Mouse (Mus musculus): ENCODE results near the gene Tsfm. TPM values are rescaled to one million over a fixed set of nuclear protein-coding genes. Genes with fewer than 3 reads are reported as not detected.
"Not testable (repeated sequence)": the region's sequence is repeated elsewhere in the genome, so short reads cannot be mapped to it uniquely, and the experiment has no call there.

The Tsfm gene
- 10 to 100 TPM; 66.1 to 67.4 TPM for total RNA-seq (2021)

DNA sequence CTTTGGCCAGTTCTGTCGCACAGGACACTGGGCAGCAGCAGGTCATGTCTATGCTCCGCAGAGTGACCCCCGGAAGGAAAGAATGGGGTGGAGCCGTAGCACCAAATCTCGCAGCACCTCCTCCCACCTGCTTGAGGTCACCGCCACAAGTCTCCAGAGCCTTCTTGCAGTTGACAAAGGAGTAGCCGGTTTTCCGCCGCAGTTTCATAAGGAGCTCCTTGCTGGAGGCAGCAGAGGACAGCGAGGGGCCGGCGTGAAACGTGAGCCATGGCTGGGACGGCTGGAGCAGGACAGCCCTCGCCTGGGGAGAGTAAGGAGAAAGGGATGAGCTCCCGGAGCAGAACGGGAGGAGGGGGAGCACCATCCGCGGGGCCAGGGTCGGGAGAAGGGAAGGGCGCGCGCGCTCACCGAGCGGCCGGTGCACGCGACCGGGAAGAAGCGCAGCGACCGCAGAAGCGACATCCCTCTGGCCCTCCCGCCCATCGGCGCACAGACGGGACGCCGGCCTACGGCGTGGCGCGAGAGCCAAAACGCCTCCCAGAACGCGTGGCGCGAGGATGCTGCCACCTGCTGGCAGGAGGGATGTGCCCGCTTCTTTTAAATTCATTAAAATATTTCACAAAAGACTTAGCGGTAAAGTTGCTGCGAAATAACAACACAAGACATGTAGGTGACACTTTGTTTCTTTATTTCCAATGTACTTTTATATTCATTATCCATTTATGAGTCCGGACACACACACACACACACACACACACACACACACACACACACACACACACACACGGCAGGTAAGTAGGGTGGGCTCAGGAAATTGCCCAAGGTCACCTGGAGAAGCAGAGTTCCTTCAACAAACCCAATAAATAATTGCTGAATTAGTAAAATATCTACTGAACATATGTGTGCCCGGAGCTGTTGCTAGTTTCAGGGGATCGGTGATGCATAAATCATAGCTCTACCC is at the start of gene Tsfm:
Tsfm (minus strand) TSS at position 505 of the 961 bp plus-strand sequence.
- intact Hi-C loops (cut with DNase I), result loop anchor here (1.0 to 2.0 kb wide), 2 partner anchors 40 to 111 kb away; no protein-coding TSS in a partner anchor
- peak; percentile 76 for DNase-seq (ENCODE audit: low spot score)

DNA sequence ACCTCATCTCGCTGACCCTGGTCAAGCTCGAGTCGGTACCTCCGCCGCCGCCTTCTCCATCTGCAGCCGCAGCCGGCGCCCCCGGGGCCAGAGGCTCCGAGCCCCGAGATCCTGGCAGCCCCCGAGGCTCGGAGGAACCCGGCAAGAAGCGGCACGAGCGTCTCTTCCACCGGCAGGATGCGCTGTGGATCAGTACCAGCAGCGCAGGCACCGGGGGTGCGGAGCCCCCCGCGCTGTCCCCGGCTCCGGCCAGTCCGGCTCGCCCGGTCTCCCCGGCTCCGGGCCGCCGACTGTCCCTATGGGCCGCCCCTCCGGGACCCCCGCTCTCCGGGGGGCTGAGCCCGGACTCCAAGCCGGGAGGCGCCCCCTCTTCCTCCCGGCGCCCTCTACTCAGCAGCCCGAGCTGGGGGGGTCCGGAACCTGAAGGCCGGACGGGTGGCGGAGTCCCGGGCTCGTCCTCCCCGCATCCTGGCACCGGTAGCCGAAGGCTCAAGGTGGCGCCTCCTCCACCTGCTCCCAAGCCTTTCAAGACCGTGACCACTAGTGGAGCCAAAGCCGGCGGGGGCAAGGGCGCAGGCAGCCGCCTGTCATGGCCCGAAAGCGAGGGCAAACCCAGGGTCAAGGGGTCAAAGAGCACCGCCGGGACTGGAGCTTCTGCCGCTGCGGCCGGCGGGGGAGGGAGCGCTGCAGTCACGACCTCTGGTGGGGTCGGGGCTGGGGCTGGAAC is 49.2 kb upstream of the Tsfm start:
- no peak for DNase-seq (ENCODE audit: low spot score)
- intact Hi-C loops (cut with DNase I), result no loop called here

DNA sequence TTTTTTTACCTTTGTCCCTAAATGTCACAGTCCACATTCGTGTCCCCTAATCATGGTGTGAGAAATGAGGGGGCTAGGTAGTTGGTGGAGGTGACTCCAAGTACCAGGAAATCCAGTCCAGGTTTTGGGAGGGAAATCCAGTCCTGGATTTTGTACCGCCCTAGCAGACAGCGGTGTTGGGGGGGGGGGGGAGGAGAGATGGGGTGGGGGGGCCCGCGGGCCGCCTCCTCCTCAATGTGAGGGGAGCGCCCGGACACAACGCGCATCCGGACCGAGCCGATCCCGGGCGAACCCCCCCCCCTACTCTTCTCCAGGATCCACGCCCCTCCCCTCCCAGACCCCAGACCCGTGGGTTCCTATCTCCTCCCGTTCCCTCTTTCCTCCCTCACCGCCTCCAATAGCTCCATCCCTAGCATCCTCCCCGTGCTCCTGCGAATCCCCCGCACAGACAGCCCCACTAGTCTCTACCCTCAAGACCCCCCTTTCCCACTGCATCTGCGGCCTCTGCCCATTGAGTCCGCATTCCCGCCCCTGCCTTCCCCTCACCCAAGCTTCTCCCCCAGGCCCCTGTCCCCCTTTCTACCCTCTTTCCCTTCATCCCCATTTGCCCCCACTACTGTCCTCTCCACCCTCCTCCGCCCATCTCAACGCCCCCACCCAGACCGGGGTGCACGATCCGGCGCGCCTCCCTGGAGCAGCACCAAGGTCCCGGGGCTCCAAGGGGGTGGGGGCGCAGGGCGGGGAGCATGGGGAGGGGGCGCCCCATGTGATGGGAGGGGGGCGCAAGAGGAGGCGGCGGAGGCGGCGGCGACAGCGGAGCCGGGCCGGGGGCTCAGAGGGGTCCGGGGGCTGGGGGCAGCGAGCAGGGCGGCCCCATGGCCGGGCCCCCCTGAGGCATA is 48.3 kb upstream of the Tsfm start:
- DNase-seq (ENCODE audit: low spot score), result no peak
- intact Hi-C loops (cut with DNase I), result no loop called here

DNA sequence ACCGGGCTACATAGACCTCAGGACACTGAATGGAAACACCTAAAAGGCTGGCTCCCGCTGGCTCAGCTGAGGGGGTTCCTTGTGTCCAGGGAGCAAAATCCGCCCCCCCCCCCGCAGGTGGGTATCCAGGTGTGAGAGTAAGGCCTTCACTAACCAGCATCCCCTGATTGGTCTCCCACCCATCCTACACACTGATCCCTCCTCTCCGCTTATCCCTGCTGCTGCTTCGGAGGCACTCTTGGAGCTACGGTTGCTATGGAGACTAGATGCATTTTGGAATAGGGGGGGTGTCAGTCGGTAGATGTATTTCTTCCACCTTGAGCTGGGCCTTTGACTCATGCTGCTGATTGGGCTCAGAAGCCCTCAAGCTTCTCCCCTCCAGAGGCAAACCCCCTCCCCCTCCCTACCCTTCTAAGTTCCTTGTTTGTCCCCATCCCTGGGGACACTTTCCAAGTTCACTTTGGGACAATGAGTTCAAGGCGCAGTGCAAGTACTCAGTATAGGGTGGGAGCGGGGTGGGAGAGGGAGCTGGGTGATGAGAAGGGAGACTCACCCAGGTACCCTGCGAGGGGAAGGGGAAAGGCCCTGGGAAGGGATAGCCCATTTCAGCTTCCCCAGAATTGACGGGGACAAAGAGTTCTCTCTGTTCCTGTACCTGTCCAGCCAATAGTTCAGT is 47.5 kb upstream of the Tsfm start:
- intact Hi-C loops (cut with DNase I), result no loop called here
- no peak for DNase-seq (ENCODE audit: low spot score)

GRCm38 (mm10) chr10:127077515-127077914 is 46.9 kb upstream of the Tsfm start:
- intact Hi-C loops (cut with DNase I), result no loop called here
- no peak for DNase-seq (ENCODE audit: low spot score)

GRCm38 (mm10) chr10:127076082-127076481 is 45.4 kb upstream of the Tsfm start:
- intact Hi-C loops (cut with DNase I), result no loop called here
- no peak for DNase-seq (ENCODE audit: low spot score)

DNA sequence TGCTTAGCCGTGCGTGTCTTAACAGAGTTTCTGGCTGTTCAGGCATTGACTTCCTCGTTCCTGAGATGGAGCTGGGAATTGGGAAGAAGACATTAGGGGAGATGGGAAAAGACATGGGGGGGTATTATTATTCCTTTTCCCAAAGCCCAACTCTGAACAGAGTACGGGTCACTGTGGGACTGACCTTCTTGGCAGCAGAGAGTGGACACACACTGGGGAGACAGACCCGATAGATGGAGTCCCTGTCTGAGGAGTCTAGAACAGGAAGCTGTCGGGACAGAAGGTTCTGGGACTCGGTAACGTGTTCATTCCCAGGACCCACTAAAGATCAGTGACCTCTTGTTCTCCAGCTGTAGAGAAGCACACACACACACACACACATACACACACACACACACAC is 45.0 kb upstream of the Tsfm start:
- intact Hi-C loops (cut with DNase I), result no loop called here
- no peak for DNase-seq (ENCODE audit: low spot score)

- DNase-seq (ENCODE audit: low spot score), result no peak
- intact Hi-C loops (cut with DNase I), result no loop called here
These were observed 44.4 kb upstream of the Tsfm start, which contains the start of gene Agap2 for GRCm38 (mm10) chr10:127075080-127075479. Gene Agap2 (plus strand): TSS chr10:127075284.

- intact Hi-C loops (cut with DNase I), result no loop called here
- DNase-seq (ENCODE audit: low spot score), result no peak
These were observed 43.3 kb upstream of the Tsfm start for GRCm38 (mm10) chr10:127073981-127074380.

DNA sequence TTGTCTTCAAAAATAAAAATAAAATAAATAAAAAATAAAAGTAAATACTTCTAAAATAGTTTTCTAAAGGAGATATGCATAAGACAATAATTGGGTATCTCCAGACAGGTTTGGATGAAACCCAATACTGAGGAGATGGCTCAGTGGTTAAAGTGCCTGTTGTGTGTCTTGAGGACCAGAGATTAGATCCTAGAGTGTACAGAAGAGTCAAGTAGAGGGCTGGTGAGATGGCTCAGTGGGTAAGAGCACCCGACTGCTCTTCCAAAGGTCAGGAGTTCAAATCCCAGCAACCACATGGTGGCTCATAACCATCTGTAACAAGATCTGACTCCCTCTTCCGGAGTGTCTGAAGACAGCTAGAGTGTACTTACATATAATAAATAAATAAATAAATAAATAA is 42.3 kb upstream of the Tsfm start:
- intact Hi-C loops (cut with DNase I); DNase-seq (ENCODE audit: low spot score): not testable (repeated sequence)

DNA sequence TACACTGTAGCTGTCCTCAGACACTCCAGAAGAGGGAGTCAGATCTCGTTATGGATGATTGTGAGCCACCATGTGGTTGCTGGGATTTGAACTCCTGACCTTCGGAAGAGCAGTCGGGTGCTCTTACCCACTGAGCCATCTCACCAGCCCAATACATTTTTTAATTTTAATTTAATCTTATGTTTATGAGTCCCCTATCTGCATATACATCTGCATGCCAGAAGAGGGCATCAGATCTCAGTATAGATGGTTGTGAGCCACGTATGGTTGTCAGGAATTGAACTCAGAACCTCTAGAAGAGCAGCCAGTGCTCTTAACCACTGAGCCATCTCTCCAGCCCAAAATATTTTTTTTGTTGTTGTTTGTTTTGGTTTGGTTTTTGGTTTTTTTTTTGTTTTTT is 41.6 kb upstream of the Tsfm start:
- intact Hi-C loops (cut with DNase I); DNase-seq (ENCODE audit: low spot score): not testable (repeated sequence)

DNA sequence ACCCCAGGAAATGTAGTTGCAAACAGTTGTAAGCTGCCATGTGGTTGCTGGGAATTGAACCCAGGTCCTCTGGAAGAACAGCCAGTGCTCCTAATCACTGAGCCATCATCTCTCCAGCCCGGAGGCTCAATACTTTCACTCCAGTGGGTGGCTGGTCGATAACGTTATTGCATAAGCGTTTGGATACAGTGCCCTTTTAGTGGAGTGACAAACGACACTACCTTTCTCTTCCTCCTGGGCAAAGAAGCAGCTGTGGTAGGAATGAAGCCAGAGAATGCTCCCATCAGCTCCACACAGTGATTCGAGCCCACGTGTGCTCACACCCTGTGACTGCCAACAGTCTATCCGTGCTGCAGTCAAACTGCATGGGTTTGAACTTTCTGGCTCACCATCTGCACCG is 40.6 kb upstream of the Tsfm start:
- intact Hi-C loops (cut with DNase I), result no loop called here
- no peak for DNase-seq (ENCODE audit: low spot score)

DNA sequence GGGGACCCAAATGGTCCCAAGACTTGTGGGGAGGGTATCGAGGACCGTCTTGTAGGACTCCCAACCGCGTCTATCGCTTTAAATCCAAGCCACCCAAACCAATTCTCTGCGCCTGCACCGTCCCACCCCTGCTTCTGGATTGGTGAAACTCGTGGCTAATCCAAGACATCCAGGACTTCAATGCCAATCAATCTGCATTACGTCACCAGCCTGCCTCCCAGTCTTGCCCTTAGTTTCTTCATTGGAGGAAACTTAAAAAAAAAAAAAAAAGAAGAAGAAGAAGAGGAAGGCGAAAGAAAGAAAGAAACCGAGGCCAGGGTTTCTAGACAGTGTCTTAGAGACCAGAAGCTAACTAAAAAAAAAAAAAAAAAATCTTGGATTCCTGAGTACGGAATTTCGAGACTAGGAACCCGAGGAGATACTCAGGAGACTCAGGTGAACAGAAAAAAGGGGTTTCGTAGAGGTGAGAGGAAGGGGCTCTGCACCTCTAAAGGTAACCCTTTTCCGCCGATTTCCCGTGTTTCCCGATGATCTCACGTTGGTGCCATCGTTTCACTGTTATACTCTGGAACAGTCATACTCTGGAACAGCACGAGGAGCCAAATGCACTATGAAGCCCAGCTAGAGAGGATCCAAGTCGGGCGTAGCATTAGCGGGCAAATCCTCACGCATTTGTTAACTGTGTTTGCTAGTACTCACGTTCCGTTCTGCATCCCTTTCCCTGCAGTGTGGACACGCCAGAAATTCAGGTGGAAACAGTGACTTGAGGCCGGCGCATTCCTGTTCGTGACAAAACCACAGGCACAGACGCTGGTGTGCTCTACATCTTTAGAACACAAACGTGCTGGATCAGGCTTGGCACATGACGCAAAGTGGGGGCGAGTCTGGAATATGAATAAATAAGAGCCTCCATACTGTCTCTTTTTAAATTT is 39.8 kb upstream of the Tsfm start, which contains the start of gene Tspan31:
Tspan31 (minus strand) TSS at position 75 of the 932 bp plus-strand sequence.
- peak; percentile 88 for DNase-seq (ENCODE audit: low spot score)
- intact Hi-C loops (cut with DNase I), result no loop called here

DNA sequence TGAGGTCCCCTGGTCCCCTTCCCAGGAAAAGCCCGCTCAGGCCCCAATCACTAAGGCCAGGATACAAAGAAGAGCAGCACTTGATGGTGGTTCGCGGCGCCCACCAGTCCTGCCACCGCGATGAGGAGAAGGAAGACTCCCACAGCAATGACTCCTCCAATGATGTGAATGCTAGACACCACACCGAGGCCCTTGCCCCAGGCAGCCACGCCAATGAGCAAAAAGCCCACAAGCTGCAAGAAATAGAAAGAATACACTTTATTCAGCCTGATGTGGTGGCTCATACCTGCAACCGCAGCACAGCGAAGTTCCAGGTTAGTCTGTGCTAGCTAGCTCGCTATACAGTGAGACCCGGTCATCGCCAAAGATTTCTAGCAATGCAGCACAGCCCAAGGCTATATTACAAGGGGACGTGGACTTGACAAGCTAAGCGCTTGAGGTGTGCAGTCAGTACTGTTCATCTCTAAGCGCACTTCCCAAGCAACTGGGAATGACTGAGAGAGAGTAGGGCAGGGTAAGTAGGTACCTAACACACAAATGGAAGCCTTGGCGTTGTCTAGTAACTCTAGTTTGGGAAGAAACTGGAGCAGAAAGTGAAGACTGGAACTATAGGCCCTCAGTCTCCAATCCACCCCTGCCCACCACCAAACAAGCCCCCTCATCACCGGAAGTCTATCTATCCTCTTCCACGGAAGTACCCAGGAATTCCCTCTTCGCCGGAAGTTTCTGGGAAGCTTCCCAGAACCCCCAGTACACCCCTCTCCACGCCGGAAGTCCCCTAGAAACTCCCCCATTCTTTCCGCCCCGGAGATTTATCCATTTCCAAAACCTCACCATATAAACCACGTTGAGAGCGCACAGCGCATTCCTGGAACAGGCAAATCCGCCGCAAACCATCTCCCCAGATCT is 38.9 kb upstream of the Tsfm start:
- no peak for DNase-seq (ENCODE audit: low spot score)

GRCm38 (mm10) chr10:127068360-127069038 is 37.9 kb upstream of the Tsfm start:
- intact Hi-C loops (cut with DNase I), result no loop called here
- DNase-seq (ENCODE audit: low spot score), result no peak

More for the DNA sequence above, 38.9 kb upstream of the Tsfm start:
- intact Hi-C loops (cut with DNase I), result no loop called here

DNA sequence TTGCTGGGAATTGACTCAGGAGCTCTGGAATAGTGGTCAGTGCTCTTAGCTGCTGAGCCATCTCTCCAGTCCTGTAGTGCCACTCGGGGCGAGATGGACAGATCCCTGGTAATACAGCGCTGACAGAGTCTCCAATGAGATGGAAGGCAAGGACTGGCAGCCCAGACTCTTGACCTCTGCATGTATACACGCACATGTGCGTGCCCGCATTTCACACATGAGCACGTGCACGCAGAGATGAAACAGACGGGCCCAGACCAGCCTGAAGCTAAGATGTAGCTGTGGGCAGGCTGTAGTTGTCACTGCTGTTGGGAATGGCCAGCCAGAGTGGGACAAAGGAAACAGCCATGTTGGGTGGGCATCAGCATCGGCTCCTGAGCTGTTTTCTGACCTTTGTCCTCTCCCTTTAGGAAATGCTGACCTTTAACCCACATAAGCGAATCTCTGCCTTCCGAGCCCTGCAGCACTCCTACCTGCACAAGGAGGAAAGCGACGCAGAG is 35.9 kb upstream of the Tsfm start:
- intact Hi-C loops (cut with DNase I), result no loop called here
- DNase-seq (ENCODE audit: low spot score), result no peak
